Mouse (Mus musculus) forebrain, embryonic 15.5 days (tissue): Measurements from ENCODE around the gene Cntnap5a. TPM values are rescaled to one million over a fixed set of nuclear protein-coding genes. Genes with fewer than 3 reads are reported as not detected.

Experiments
- ATAC-seq: fragments of 200-750 bp; cut with Nextera tagmentation; replicated peaks from 2 replicates; pipeline ENCODE4 v1.8.0; 2017; ENCODE audit warnings: mild to moderate bottlenecking, moderate TSS enrichment, moderate library complexity
- H3K27ac ChIP-seq: fragments of 300-500 bp; sonication (generic); replicated peaks from 2 replicates; pipeline ENCODE4 v1.5.1; 2015; ENCODE audit warnings: mild to moderate bottlenecking, inconsistent platforms
- H3K27me3 ChIP-seq: fragments of 300-500 bp; sonication (generic); 2 replicates; pipeline ENCODE4 v1.6.1; 2015; ENCODE audit warnings: inconsistent platforms
- H3K36me3 ChIP-seq: fragments of 300-500 bp; sonication (generic); 2 replicates; pipeline ENCODE4 v1.6.1; 2015; ENCODE audit warnings: mild to moderate bottlenecking, inconsistent platforms
- H3K4me1 ChIP-seq: fragments of 300-500 bp; sonication (generic); 2 replicates; pipeline ENCODE4 v1.6.1; 2015; ENCODE audit warnings: inconsistent platforms
- H3K4me2 ChIP-seq: fragments of 300-500 bp; sonication (generic); replicated peaks from 2 replicates; pipeline ENCODE4 v1.6.1; 2015; ENCODE audit warnings: mild to moderate bottlenecking, inconsistent platforms
- H3K4me3 ChIP-seq: fragments of 300-500 bp; sonication (generic); 2 replicates; pipeline ENCODE4 v1.5.1; 2015; ENCODE audit warnings: mild to moderate bottlenecking, inconsistent platforms
- H3K9ac ChIP-seq: fragments of 300-500 bp; sonication (generic); replicated peaks from 2 replicates; pipeline ENCODE4 v1.6.1; 2015; ENCODE audit warnings: mild to moderate bottlenecking, inconsistent platforms
- H3K9me3 ChIP-seq: fragments of 300-500 bp; sonication (generic); 2 replicates; pipeline ENCODE4 v1.6.1; 2016; ENCODE audit warnings: inconsistent platforms
- WGBS: fragments of 180-500 bp; shearing (Covaris S2); methylation state at CpG from one replicate; pipeline ENCODE4 v1.1.7; 2015; ENCODE audit warnings: mixed read lengths; 5-methylcytosine and 5-hydroxymethylcytosine counted together
- microRNA-seq: library from miRNA; unstranded; fragments of <30 nt; microRNA quantifications from one replicate; pipeline ENCODE4, GENCODE M21; 2016
- polyA plus RNA-seq: library from polyadenylated mRNA; unstranded; fragments of >200 nt; fragmentation: Nextera tagmentation; extraction: Ambion mirVana; gene quantifications from 2 replicates; pipeline ENCODE4 v1.2.1, GENCODE M21; 2015

The Cntnap5a gene
- polyA plus RNA-seq, 1 experiment from 2014 or later = 0.98 TPM

GRCm38 (mm10) chr1:116392390-116392789 lies 707.8 kb downstream of the Cntnap5a start:
- no peak overlapping the region for H3K27ac ChIP-seq
- ATAC-seq = peak; percentile 43; the same call in 1 of the 2 replicates

GRCm38 (mm10) chr1:116401996-116402656 lies 717.6 kb downstream of the Cntnap5a start:
- 71% methylated on average over 1 of the region's 1 CpGs for WGBS
- Histone ChIP-seq H3K4me3 (no peak overlapping the region), H3K9ac (no peak overlapping the region), H3K4me2 (no peak overlapping the region), H3K9me3 (no peaks in the 10 kb centered on the region), H3K27me3 (no peaks in the 10 kb centered on the region), H3K27ac (no peak overlapping the region), H3K36me3 (no peaks in the 10 kb centered on the region), H3K4me1 (no peaks in the 10 kb centered on the region)
- no peak for ATAC-seq

More at GRCm38 (mm10) chr1:116392390-116392789, 707.8 kb downstream of the Cntnap5a start:
- Histone ChIP-seq H3K36me3 (no peaks in the 10 kb centered on the region), H3K9me3 (no peaks in the 10 kb centered on the region), H3K9ac (no peak overlapping the region), H3K4me2 (no peak overlapping the region), H3K4me3 (no peak overlapping the region), H3K4me1 (no peaks in the 10 kb centered on the region), H3K27me3 (no peaks in the 10 kb centered on the region)

GRCm38 (mm10) chr1:116409836-116410235 lies 725.3 kb downstream of the Cntnap5a start:
- Histone ChIP-seq H3K36me3 (no peaks in the 10 kb centered on the region), H3K9ac (no peak overlapping the region), H3K4me2 (no peak overlapping the region), H3K27me3 (no peaks in the 10 kb centered on the region), H3K4me3 (no peak overlapping the region), H3K4me1 (no peaks in the 10 kb centered on the region), H3K9me3 (no peaks in the 10 kb centered on the region), H3K27ac (no peak overlapping the region)
- 91% methylated on average over 1 of the region's 1 CpGs for WGBS
- no peak for ATAC-seq

GRCm38 (mm10) chr1:116428396-116428795 lies 743.8 kb downstream of the Cntnap5a start:
- Histone ChIP-seq H3K36me3 (no peaks in the 10 kb centered on the region), H3K4me3 (no peak overlapping the region), H3K27ac (no peak overlapping the region), H3K4me2 (no peak overlapping the region), H3K9ac (no peak overlapping the region), H3K27me3 (no peaks in the 10 kb centered on the region), H3K4me1 (no peaks in the 10 kb centered on the region), H3K9me3 (no peaks in the 10 kb centered on the region)
- no peak for ATAC-seq
- WGBS = 52% methylated on average over 2 of the region's 2 CpGs

- peak; percentile 58; the same call in 1 of the 2 replicates for ATAC-seq
- Histone ChIP-seq H3K9me3 (no peaks in the 10 kb centered on the region), H3K36me3 (no peaks in the 10 kb centered on the region), H3K27ac (no peak overlapping the region), H3K4me3 (no peak overlapping the region), H3K4me1 (no peaks in the 10 kb centered on the region), H3K27me3 (no peaks in the 10 kb centered on the region), H3K4me2 (no peak overlapping the region), H3K9ac (no peak overlapping the region)
- 47% methylated on average over 4 of the region's 4 CpGs for WGBS
Observed at GRCm38 (mm10) chr1:116455115-116455717, 770.7 kb downstream of the Cntnap5a start.

- no peaks in the 10 kb centered on the region for H3K4me1 ChIP-seq
- H3K9me3 ChIP-seq = no peaks in the 10 kb centered on the region
- no peak overlapping the region for H3K4me3 ChIP-seq
- no peak overlapping the region for H3K9ac ChIP-seq
- H3K4me2 ChIP-seq = no peak overlapping the region
- H3K27ac ChIP-seq = no peak overlapping the region
- no peaks in the 10 kb centered on the region for H3K27me3 ChIP-seq
- H3K36me3 ChIP-seq = no peaks in the 10 kb centered on the region
- ATAC-seq = peak; percentile 70
- whole genome bisulfite sequencing = 23% methylated on average over 2 of the region's 2 CpGs
Observed at GRCm38 (mm10) chr1:116477703-116478102, 793.1 kb downstream of the Cntnap5a start.

- ATAC-seq = no peak
- no peaks in the 10 kb centered on the region for H3K4me1 ChIP-seq
- no peak overlapping the region for H3K27ac ChIP-seq
- no peaks in the 10 kb centered on the region for H3K27me3 ChIP-seq
- 56% methylated on average over 1 of the region's 1 CpGs for WGBS
- no peaks in the 10 kb centered on the region for H3K9me3 ChIP-seq
- no peak overlapping the region for H3K4me2 ChIP-seq
- no peaks in the 10 kb centered on the region for H3K36me3 ChIP-seq
- no peak overlapping the region for H3K4me3 ChIP-seq
- H3K9ac ChIP-seq = no peak overlapping the region
Observed at GRCm38 (mm10) chr1:116488780-116489569, 804.4 kb downstream of the Cntnap5a start.

- H3K4me1 ChIP-seq = no peaks in the 10 kb centered on the region
- no peaks in the 10 kb centered on the region for H3K27me3 ChIP-seq
- no peaks in the 10 kb centered on the region for H3K36me3 ChIP-seq
- no peak overlapping the region for H3K4me3 ChIP-seq
- no peak overlapping the region for H3K27ac ChIP-seq
- H3K9me3 ChIP-seq = no peaks in the 10 kb centered on the region
- no peak overlapping the region for H3K4me2 ChIP-seq
- WGBS = 85% methylated on average over 4 of the region's 4 CpGs
- H3K9ac ChIP-seq = no peak overlapping the region
- no peak for ATAC-seq
Observed at GRCm38 (mm10) chr1:116577969-116578666, 893.6 kb downstream of the Cntnap5a start.

GRCm38 (mm10) chr1:116616272-116616671 lies 931.7 kb downstream of the Cntnap5a start:
- H3K9ac ChIP-seq = no peak overlapping the region
- no peak for ATAC-seq
- H3K4me1 ChIP-seq = no peaks in the 10 kb centered on the region
- no peak overlapping the region for H3K27ac ChIP-seq
- H3K36me3 ChIP-seq = no peaks in the 10 kb centered on the region
- H3K4me3 ChIP-seq = no peak overlapping the region
- H3K9me3 ChIP-seq = no peaks in the 10 kb centered on the region
- no peak overlapping the region for H3K4me2 ChIP-seq
- H3K27me3 ChIP-seq = no peaks in the 10 kb centered on the region

Small RNA genes within 50 kb of the gene (microRNA-seq; reads per million reads assigned to microRNA genes)
- not detected for gene Gm23393
